ENCODE assay signal across 25 mouse cellular contexts in genomic region chr7:131391761-131392160, GRCm38 (mm10). TPM values are rescaled to one million over a fixed set of nuclear protein-coding genes. Genes with fewer than 3 reads are reported as not detected.
"Had no signal": no experiment of that assay in that cellular context is flagged by ENCODE, and none has a peak within 500 bp of the region (broad histone marks: within the 10 kb centered on the region; RNA-seq: fewer than 3 reads in every experiment).

No protein-coding gene starts in this region.

RNA-seq across cellular contexts. Expression of gene Fam24a, which starts 58.1 kb away (rescaled TPM):
- polyA plus RNA-seq: heart, embryonic 10.5 days; heart, embryonic 11.5 days; heart, embryonic 12.5 days; heart, embryonic 13.5 days; heart, embryonic 14.5 days; heart, embryonic 15.5 days; heart, embryonic 16.5 days; heart, postnatal 0 days; hindbrain, embryonic 10.5 days; hindbrain, embryonic 11.5 days; hindbrain, embryonic 12.5 days; hindbrain, embryonic 13.5 days; hindbrain, embryonic 14.5 days; hindbrain, embryonic 15.5 days; hindbrain, embryonic 16.5 days; inflammation-experienced regulatory T-cells, adult 6 months; intestine, embryonic 14.5 days; intestine, embryonic 15.5 days; intestine, embryonic 16.5 days; intestine, postnatal 0 days; kidney, embryonic 14.5 days; kidney, embryonic 15.5 days; kidney, embryonic 16.5 days; kidney, postnatal 0 days; large intestine, adult 2 months had no signal
